23 mouse cellular contexts compared by ENCODE assay signal in genomic region chr9:111514586-111515473, GRCm38 (mm10).
DNase-seq lines count a peak whose midpoint lies in the region; ATAC-seq lines count a peak whose summit lies in the region.
"Had no signal": no experiment of that assay in that cellular context is flagged by ENCODE, and none has a peak within 500 bp of the region (broad histone marks: within the 10 kb centered on the region; RNA-seq: fewer than 3 reads in every experiment).

No protein-coding gene starts in this region.

- H3K36me3 ChIP-seq in midbrain, embryonic 11.5 days (ENCODE audit: control insufficient read depth, insufficient read depth, low read length): no peaks in the 10 kb centered on the region
- H3K36me3 ChIP-seq in midbrain, embryonic 13.5 days: no peaks in the 10 kb centered on the region
- H3K36me3 ChIP-seq: forebrain, embryonic 10.5 days; G1E; heart, embryonic 15.5 days; kidney, embryonic 15.5 days; limb, embryonic 12.5 days; liver, embryonic 12.5 days; neural tube, embryonic 13.5 days had no signal

- no peak for ATAC-seq in midbrain, embryonic 11.5 days (ENCODE audit: low FRiP score)
- no peak for ATAC-seq in midbrain, embryonic 13.5 days
- ATAC-seq: activated CD4-positive, CD25-positive, alpha-beta regulatory T cell, adult 4 months; intestine, postnatal 0 days; liver, embryonic 12.5 days had no signal

- no peak overlapping the region for H3K27ac ChIP-seq in midbrain, embryonic 11.5 days (ENCODE audit: low read depth, low read length)
- H3K27ac ChIP-seq in midbrain, embryonic 13.5 days: no peak overlapping the region
- H3K27ac ChIP-seq: forebrain, embryonic 10.5 days; heart, embryonic 15.5 days; kidney, embryonic 15.5 days; limb, embryonic 12.5 days; liver, embryonic 12.5 days; neural tube, embryonic 13.5 days had no signal

- no peaks in the 10 kb centered on the region for H3K4me1 ChIP-seq in midbrain, embryonic 11.5 days (ENCODE audit: control insufficient read depth, insufficient read depth, low read length)
- no peaks in the 10 kb centered on the region for H3K4me1 ChIP-seq in midbrain, embryonic 13.5 days (replicated peaks)
- H3K4me1 ChIP-seq: heart, embryonic 15.5 days; kidney, embryonic 15.5 days; limb, embryonic 12.5 days; liver, embryonic 12.5 days; megakaryocyte, embryonic 14.5 days; neural tube, embryonic 13.5 days had no signal

- H3K9me3 ChIP-seq in midbrain, embryonic 11.5 days (ENCODE audit: control insufficient read depth, low read length): no peaks in the 10 kb centered on the region
- no peaks in the 10 kb centered on the region for H3K9me3 ChIP-seq in midbrain, embryonic 13.5 days
- H3K9me3 ChIP-seq: forebrain, embryonic 10.5 days; heart, embryonic 15.5 days; kidney, embryonic 15.5 days; limb, embryonic 12.5 days; liver, embryonic 12.5 days; neural tube, embryonic 13.5 days had no signal

- WGBS in midbrain, embryonic 11.5 days: 89% methylated on average over 15 of the region's 15 CpGs
- WGBS in midbrain, embryonic 13.5 days: 78% methylated on average over 15 of the region's 15 CpGs

- H3K9ac ChIP-seq in midbrain, embryonic 11.5 days (ENCODE audit: low read length): no peak overlapping the region
- no peak overlapping the region for H3K9ac ChIP-seq in midbrain, embryonic 13.5 days (replicated peaks)
- H3K9ac ChIP-seq: heart, embryonic 15.5 days; kidney, embryonic 15.5 days; limb, embryonic 12.5 days; liver, embryonic 12.5 days; neural tube, embryonic 13.5 days had no signal

- no peaks in the 10 kb centered on the region for H3K27me3 ChIP-seq in midbrain, embryonic 11.5 days (ENCODE audit: control insufficient read depth, insufficient read depth, low read length)
- no peaks in the 10 kb centered on the region for H3K27me3 ChIP-seq in midbrain, embryonic 13.5 days
- H3K27me3 ChIP-seq: heart, embryonic 15.5 days; kidney, embryonic 15.5 days; limb, embryonic 12.5 days; liver, embryonic 12.5 days; megakaryocyte, embryonic 14.5 days; neural tube, embryonic 13.5 days had no signal

- no peak overlapping the region for H3K4me3 ChIP-seq in midbrain, embryonic 11.5 days (ENCODE audit: low read depth, low read length)
- no peak overlapping the region for H3K4me3 ChIP-seq in midbrain, embryonic 13.5 days (replicated peaks)
- H3K4me3 ChIP-seq: forebrain, embryonic 10.5 days; heart, embryonic 15.5 days; kidney, embryonic 15.5 days; limb, embryonic 12.5 days; liver, embryonic 12.5 days; neural tube, embryonic 13.5 days had no signal

- H3K4me2 ChIP-seq in midbrain, embryonic 11.5 days: no peak overlapping the region
- H3K4me2 ChIP-seq in midbrain, embryonic 13.5 days (replicated peaks): no peak overlapping the region
- H3K4me2 ChIP-seq: heart, embryonic 15.5 days; kidney, embryonic 15.5 days; limb, embryonic 12.5 days; liver, embryonic 12.5 days; neural tube, embryonic 13.5 days had no signal

- peak; percentile 54 to 61 for DNase-seq in cerebellum, postnatal 14 days
- no peak for DNase-seq in cerebellum, adult 9-10 months
- peak; percentile 31 for DNase-seq in heart, adult 11 months
- DNase-seq in heart, adult 9 months (ENCODE audit: low spot score in 2 of 2): no peak
- DNase-seq in midbrain, embryonic 11.5 days (ENCODE audit: low spot score, missing footprints): peak; percentile 26
- DNase-seq in embryo, embryonic 10.5 days (ENCODE audit: low spot score): no peak
- DNase-seq: adrenal gland, postnatal 10 days; embryo, embryonic 11 days; heart, adult 18-20 months; kidney, postnatal 4 days; lung, adult 2 months; thymus, postnatal 36 days had no signal

Comparison
In these comparisons a context has a peak if more than half of its experiments do, and no peak if none do; other contexts are left out.
1. DNase-seq: peak in cerebellum, postnatal 14 days (2 of 2), heart, adult 11 months (single experiment) and midbrain, embryonic 11.5 days (single experiment); none in cerebellum, adult 9-10 months (single experiment), heart, adult 9 months (0 of 2) and embryo, embryonic 10.5 days (single experiment).